In the genomic region with DNA sequence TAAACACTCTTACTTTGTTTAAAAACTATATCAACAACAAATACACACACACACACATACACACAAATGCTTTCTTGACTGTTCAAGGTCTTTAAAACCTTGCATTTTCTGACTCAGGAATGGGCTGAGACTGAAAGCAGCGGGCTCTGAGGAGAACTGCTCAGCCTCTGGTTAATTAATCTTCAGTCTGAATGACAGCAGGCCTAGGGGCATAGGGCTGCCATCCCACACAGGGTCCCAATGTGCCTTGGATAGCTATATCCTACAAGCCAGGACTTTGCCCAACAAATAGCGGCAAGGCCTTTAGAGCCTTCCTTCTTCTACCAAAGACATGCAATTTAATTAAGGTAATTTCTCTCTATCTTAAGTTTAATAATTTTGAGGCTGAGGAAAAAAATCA, we compare ENCODE assay signal across 17 mouse cellular contexts. TPM values are rescaled to one million over a fixed set of nuclear protein-coding genes. Genes with fewer than 3 reads are reported as not detected.
DNase-seq lines count a peak whose midpoint lies in the region; ATAC-seq lines count a peak whose summit lies in the region.
"Had no signal": no experiment of that assay in that cellular context is flagged by ENCODE, and none has a peak within 500 bp of the region (broad histone marks: within the 10 kb centered on the region; RNA-seq: fewer than 3 reads in every experiment).

No protein-coding gene starts in this region.

- 42% methylated on average over 2 of the region's 2 CpGs for WGBS in neural tube, embryonic 12.5 days
- 33% methylated on average over 2 of the region's 2 CpGs for WGBS in hindbrain, embryonic 14.5 days

- peak; percentile 17 to 62 for DNase-seq in adrenal gland, adult (ENCODE audit: inconsistent age in 2 of 2, low spot score in 1 of 2)
- DNase-seq in adrenal gland, postnatal 4 days (ENCODE audit: low spot score in 2 of 2), result no peak
- DNase-seq in neural tube, embryonic 10.5 days (ENCODE audit: extremely low spot score, low spot score), result no peak
- no peak for DNase-seq in hindbrain, embryonic 14.5 days (ENCODE audit: low spot score)
- DNase-seq in frontal cortex, postnatal 14 days (ENCODE audit: low spot score in 2 of 2), result no peak
- DNase-seq in heart, adult 11 months, result no peak
- no peak for DNase-seq in left cerebral cortex, postnatal 36 days (ENCODE audit: low spot score in 2 of 2)
- DNase-seq: gastrocnemius, postnatal 14 days; heart, postnatal 36 days; kidney, adult 2 months; liver; thymus, postnatal 4 days had no signal

- H3K27me3 ChIP-seq in neural tube, embryonic 12.5 days (replicated peaks), result no peaks in the 10 kb centered on the region
- H3K27me3 ChIP-seq in hindbrain, embryonic 14.5 days (ENCODE audit: control insufficient read depth, insufficient read depth, low read length), result no peaks in the 10 kb centered on the region
- H3K27me3 ChIP-seq: lung, embryonic 15.5 days; megakaryocyte, embryonic 14.5 days; Patski had no signal

- H3K4me1 ChIP-seq in neural tube, embryonic 12.5 days, result peaks cover 6% of the 10 kb centered on the region; the same call in 1 of the 2 replicates
- peaks cover 13% of the 10 kb centered on the region; the same call in 1 of the 2 replicates for H3K4me1 ChIP-seq in hindbrain, embryonic 14.5 days (replicated peaks; ENCODE audit: control insufficient read depth, insufficient read depth, low read length)
- H3K4me1 ChIP-seq: lung, embryonic 15.5 days; megakaryocyte, embryonic 14.5 days had no signal

- no peaks in the 10 kb centered on the region for H3K9me3 ChIP-seq in neural tube, embryonic 12.5 days
- H3K9me3 ChIP-seq in hindbrain, embryonic 14.5 days (ENCODE audit: control insufficient read depth, low read length), result no peaks in the 10 kb centered on the region
- H3K9me3 ChIP-seq: lung, embryonic 15.5 days; megakaryocyte, embryonic 14.5 days had no signal

- 0 out of 2 replicates have a peak, but pooled peaks have one; percentile 58 for ATAC-seq in neural tube, embryonic 12.5 days (ENCODE audit: low FRiP score, low read depth)
- ATAC-seq in hindbrain, embryonic 14.5 days (ENCODE audit: low FRiP score), result peak; percentile 68; the same call in 1 of the 2 replicates
- ATAC-seq: Patski had no signal

- H3K9ac ChIP-seq in neural tube, embryonic 12.5 days, result no peak overlapping the region
- no peak overlapping the region for H3K9ac ChIP-seq in hindbrain, embryonic 14.5 days
- H3K9ac ChIP-seq: lung, embryonic 15.5 days had no signal

- intact Hi-C loops in left cerebral cortex, postnatal 36 days (cut with DNase I), result no loop called here

- H3K27ac ChIP-seq in neural tube, embryonic 12.5 days, result no peak overlapping the region
- H3K27ac ChIP-seq in hindbrain, embryonic 14.5 days, result no peak overlapping the region
- H3K27ac ChIP-seq: lung, embryonic 15.5 days had no signal

- H3K4me2 ChIP-seq in neural tube, embryonic 12.5 days (replicated peaks), result no peak overlapping the region
- no peak overlapping the region for H3K4me2 ChIP-seq in hindbrain, embryonic 14.5 days (replicated peaks)
- H3K4me2 ChIP-seq: heart, embryonic 11.5 days; lung, embryonic 15.5 days had no signal

- H3K4me3 ChIP-seq in neural tube, embryonic 12.5 days, result no peak overlapping the region
- H3K4me3 ChIP-seq in hindbrain, embryonic 14.5 days (replicated peaks; ENCODE audit: low read length), result no peak overlapping the region
- H3K4me3 ChIP-seq: lung, embryonic 15.5 days; megakaryocyte, embryonic 14.5 days had no signal

- H3K36me3 ChIP-seq in neural tube, embryonic 12.5 days, result no peaks in the 10 kb centered on the region
- no peaks in the 10 kb centered on the region for H3K36me3 ChIP-seq in hindbrain, embryonic 14.5 days (replicated peaks; ENCODE audit: control insufficient read depth, insufficient read depth)
- H3K36me3 ChIP-seq: lung, embryonic 15.5 days had no signal

RNA-seq across cellular contexts. Expression of gene Dph6, which starts 43.2 kb away (rescaled TPM):
- total RNA-seq in adrenal gland, postnatal 4 days (2021), result 10 to 100 TPM; 21.5 to 23.9 TPM
- polyA plus RNA-seq in neural tube, embryonic 12.5 days (2016; fragmentation: Nextera tagmentation; extraction: Ambion mirVana), result 19.2 and 19.4 TPM in 2 replicates
- 15.0 and 15.2 TPM in 2 replicates for polyA plus RNA-seq in hindbrain, embryonic 14.5 days (2014; fragmentation: Nextera tagmentation; extraction: Ambion mirVana)
- total RNA-seq in left cerebral cortex, postnatal 36 days (2021), result 10 to 100 TPM; 14.1 to 15.4 TPM

Comparison
In these comparisons a context has a peak if more than half of its experiments do, and no peak if none do; other contexts are left out.
1. DNase-seq: peak in adrenal gland, adult (2 of 2); none in adrenal gland, postnatal 4 days (0 of 2), neural tube, embryonic 10.5 days (single experiment), hindbrain, embryonic 14.5 days (single experiment), frontal cortex, postnatal 14 days (0 of 2), heart, adult 11 months (single experiment) and left cerebral cortex, postnatal 36 days (0 of 2).